Mouse (Mus musculus): ENCODE data around the gene Olfr322. TPM values are rescaled to one million over a fixed set of nuclear protein-coding genes. Genes with fewer than 3 reads are reported as not detected.

Gene Olfr322
- polyA plus RNA-seq, 1 experiment from 2014 or later = not detected

Other genes starting within 250 kb of the Olfr322 start
- not detected in 2 replicates for gene 1810065E05Rik, start 237.7 kb upstream of the Olfr322 start, polyA plus RNA-seq (2015; fragmentation: Nextera tagmentation; extraction: Ambion mirVana)
- not detected in 2 replicates for gene Gm12253, start 226.2 kb upstream of the Olfr322 start, polyA plus RNA-seq (2015; fragmentation: Nextera tagmentation; extraction: Ambion mirVana)
- not detected in 2 replicates for gene Lypd9, start 205.9 kb upstream of the Olfr322 start, polyA plus RNA-seq (2015; fragmentation: Nextera tagmentation; extraction: Ambion mirVana)
- not detected in 2 replicates for gene Olfr30, start 196.5 kb upstream of the Olfr322 start, polyA plus RNA-seq (2015; fragmentation: Nextera tagmentation; extraction: Ambion mirVana)
- not detected in 2 replicates for gene Olfr332, start 166.2 kb upstream of the Olfr322 start, polyA plus RNA-seq (2015; fragmentation: Nextera tagmentation; extraction: Ambion mirVana)
- not detected in 2 replicates for gene Olfr331, start 156.2 kb upstream of the Olfr322 start, polyA plus RNA-seq (2015; fragmentation: Nextera tagmentation; extraction: Ambion mirVana)
- gene Olfr330, start 123.9 kb upstream of the Olfr322 start, polyA plus RNA-seq (2015; fragmentation: Nextera tagmentation; extraction: Ambion mirVana) = not detected in 2 replicates
- gene Olfr329-ps, start 112.4 kb upstream of the Olfr322 start, polyA plus RNA-seq (2015; fragmentation: Nextera tagmentation; extraction: Ambion mirVana) = not detected in 2 replicates
- gene Olfr328, start 103.1 kb upstream of the Olfr322 start, polyA plus RNA-seq (2015; fragmentation: Nextera tagmentation; extraction: Ambion mirVana) = not detected in 2 replicates
- not detected in 2 replicates for gene Olfr224, start 88.2 kb upstream of the Olfr322 start, polyA plus RNA-seq (2015; fragmentation: Nextera tagmentation; extraction: Ambion mirVana)
- not detected in 2 replicates for gene Olfr325, start 81.1 kb upstream of the Olfr322 start, polyA plus RNA-seq (2015; fragmentation: Nextera tagmentation; extraction: Ambion mirVana)
- gene Olfr324, start 63.7 kb upstream of the Olfr322 start, polyA plus RNA-seq (2015; fragmentation: Nextera tagmentation; extraction: Ambion mirVana) = not detected in 2 replicates
- not detected in 2 replicates for gene 2210407C18Rik, start 42.7 kb upstream of the Olfr322 start, polyA plus RNA-seq (2015; fragmentation: Nextera tagmentation; extraction: Ambion mirVana)
- gene Olfr323, start 28.3 kb upstream of the Olfr322 start, polyA plus RNA-seq (2015; fragmentation: Nextera tagmentation; extraction: Ambion mirVana) = not detected in 2 replicates
- 9.2 and 12.4 TPM in 2 replicates for gene Trim58, start 18.3 kb upstream of the Olfr322 start, polyA plus RNA-seq (2015; fragmentation: Nextera tagmentation; extraction: Ambion mirVana)
- gene Olfr320, start 22.3 kb downstream of the Olfr322 start, polyA plus RNA-seq (2015; fragmentation: Nextera tagmentation; extraction: Ambion mirVana) = not detected in 2 replicates
- not detected in 2 replicates for gene Olfr319, start 40.4 kb downstream of the Olfr322 start, polyA plus RNA-seq (2015; fragmentation: Nextera tagmentation; extraction: Ambion mirVana)
- not detected in 2 replicates for gene Olfr318, start 65.2 kb downstream of the Olfr322 start, polyA plus RNA-seq (2015; fragmentation: Nextera tagmentation; extraction: Ambion mirVana)
- gene Olfr317, start 80.4 kb downstream of the Olfr322 start, polyA plus RNA-seq (2015; fragmentation: Nextera tagmentation; extraction: Ambion mirVana) = not detected in 2 replicates
- gene Olfr316, start 94.0 kb downstream of the Olfr322 start, polyA plus RNA-seq (2015; fragmentation: Nextera tagmentation; extraction: Ambion mirVana) = not detected in 2 replicates
- gene Olfr315, start 114.4 kb downstream of the Olfr322 start, polyA plus RNA-seq (2015; fragmentation: Nextera tagmentation; extraction: Ambion mirVana) = not detected in 2 replicates
- gene Olfr314, start 124.2 kb downstream of the Olfr322 start, polyA plus RNA-seq (2015; fragmentation: Nextera tagmentation; extraction: Ambion mirVana) = not detected in 2 replicates
- 0.49 TPM in 1 of 2 replicates, not detected in the other for gene Fam183b, start 143.2 kb downstream of the Olfr322 start, polyA plus RNA-seq (2015; fragmentation: Nextera tagmentation; extraction: Ambion mirVana)
- not detected in 2 replicates for gene Olfr313, start 156.2 kb downstream of the Olfr322 start, polyA plus RNA-seq (2015; fragmentation: Nextera tagmentation; extraction: Ambion mirVana)
- not detected in 2 replicates for gene Olfr312, start 170.5 kb downstream of the Olfr322 start, polyA plus RNA-seq (2015; fragmentation: Nextera tagmentation; extraction: Ambion mirVana)
- not detected in 2 replicates for gene Olfr311, start 180.5 kb downstream of the Olfr322 start, polyA plus RNA-seq (2015; fragmentation: Nextera tagmentation; extraction: Ambion mirVana)
- gene Gm12258, start 188.4 kb downstream of the Olfr322 start, polyA plus RNA-seq (2015; fragmentation: Nextera tagmentation; extraction: Ambion mirVana) = 1.3 and 2.2 TPM in 2 replicates
- gene 2810021J22Rik, start 208.4 kb downstream of the Olfr322 start, polyA plus RNA-seq (2015; fragmentation: Nextera tagmentation; extraction: Ambion mirVana) = 2.3 and 3.0 TPM in 2 replicates
- gene Zfp39, start 245.4 kb downstream of the Olfr322 start, polyA plus RNA-seq (2015; fragmentation: Nextera tagmentation; extraction: Ambion mirVana) = 3.7 and 5.4 TPM in 2 replicates

Data from liver, embryonic 13.5 days (tissue).